Mouse (Mus musculus) heart, embryonic 13.5 days (tissue): Measurements from ENCODE around the gene Artn. TPM values are rescaled to one million over a fixed set of nuclear protein-coding genes. Genes with fewer than 3 reads are reported as not detected.

Experiments used
- ATAC-seq: fragments of 200-750 bp; cut with Nextera tagmentation; 2 replicates; pipeline ENCODE4 v1.8.0; 2017; ENCODE audit warnings: moderate TSS enrichment; ENCODE audit not compliant: insufficient number of reproducible peaks, low FRiP score, low TSS enrichment; ENCODE audit errors: extremely low read depth
- H3K27ac ChIP-seq: fragments of 300-500 bp; sonication (generic); replicated peaks from 2 replicates; pipeline ENCODE4 v1.5.1; 2015; ENCODE audit warnings: moderate library complexity, mild to moderate bottlenecking, inconsistent platforms
- H3K27me3 ChIP-seq: fragments of 300-500 bp; sonication (generic); replicated peaks from 2 replicates; pipeline ENCODE4 v1.6.1; 2015; ENCODE audit warnings: mild to moderate bottlenecking, inconsistent platforms
- H3K36me3 ChIP-seq: fragments of 300-500 bp; sonication (generic); 2 replicates; pipeline ENCODE4 v1.6.1; 2015; ENCODE audit warnings: mild to moderate bottlenecking, inconsistent platforms
- H3K4me1 ChIP-seq: fragments of 300-500 bp; sonication (generic); 2 replicates; pipeline ENCODE4 v1.6.1; 2015; ENCODE audit warnings: inconsistent platforms
- H3K4me2 ChIP-seq: fragments of 300-500 bp; sonication (generic); 2 replicates; pipeline ENCODE4 v1.6.1; 2015; ENCODE audit warnings: inconsistent platforms, mild to moderate bottlenecking, moderate library complexity
- H3K4me3 ChIP-seq: fragments of 300-500 bp; sonication (generic); 2 replicates; pipeline ENCODE4 v1.5.1; 2015; ENCODE audit warnings: moderate library complexity, mild to moderate bottlenecking, inconsistent platforms
- H3K9ac ChIP-seq: fragments of 300-500 bp; sonication (generic); 2 replicates; pipeline ENCODE4 v1.6.1; 2015; ENCODE audit warnings: inconsistent platforms, mild to moderate bottlenecking, moderate library complexity
- H3K9me3 ChIP-seq: fragments of 300-500 bp; sonication (generic); 2 replicates; pipeline ENCODE4 v1.6.1; 2016; ENCODE audit warnings: inconsistent platforms
- WGBS: fragments of 180-500 bp; shearing (Covaris S2); methylation state at CpG from one replicate; pipeline ENCODE4 v1.1.7; 2015; ENCODE audit warnings: mixed read lengths; 5-methylcytosine and 5-hydroxymethylcytosine counted together
- polyA plus RNA-seq: library from polyadenylated mRNA; unstranded; fragments of >200 nt; fragmentation: Nextera tagmentation; extraction: Ambion mirVana; gene quantifications from 2 replicates; pipeline ENCODE4 v1.2.1, GENCODE M21; 2015

Artn gene
- polyA plus RNA-seq, 1 experiment from 2014 or later = 0.98 TPM

- no peak overlapping the region for H3K4me3 ChIP-seq
- peaks cover 57% of the 10 kb centered on the region for H3K4me1 ChIP-seq
- WGBS = 81% methylated on average over 8 of the region's 8 CpGs
- H3K9ac ChIP-seq = no peak overlapping the region; the same call in 1 of the 2 replicates
- no peak for ATAC-seq
- peaks cover 75% of the 10 kb centered on the region for H3K36me3 ChIP-seq
- H3K27me3 ChIP-seq = no peaks in the 10 kb centered on the region
- no peak overlapping the region for H3K4me2 ChIP-seq
- no peak overlapping the region for H3K27ac ChIP-seq
- H3K9me3 ChIP-seq = no peaks in the 10 kb centered on the region
Observed at GRCm38 (mm10) chr4:117908834-117909453, 20.6 kb downstream of the Artn start.

GRCm38 (mm10) chr4:117906196-117906595 lies 23.4 kb downstream of the Artn start:
- Histone ChIP-seq H3K9ac (no peak overlapping the region), H3K4me3 (no peak overlapping the region), H3K36me3 (peaks cover 89% of the 10 kb centered on the region), H3K27ac (no peak overlapping the region), H3K4me1 (peaks cover 34% of the 10 kb centered on the region), H3K4me2 (no peak overlapping the region), H3K27me3 (no peaks in the 10 kb centered on the region), H3K9me3 (no peaks in the 10 kb centered on the region)
- WGBS = 82% methylated on average over 3 of the region's 3 CpGs
- no peak for ATAC-seq

- Histone ChIP-seq H3K9ac (no peak overlapping the region), H3K9me3 (no peaks in the 10 kb centered on the region), H3K27me3 (no peaks in the 10 kb centered on the region), H3K4me2 (no peak overlapping the region), H3K4me1 (peaks cover 22% of the 10 kb centered on the region), H3K4me3 (no peak overlapping the region), H3K27ac (no peak overlapping the region), H3K36me3 (peaks cover 92% of the 10 kb centered on the region)
- no peak for ATAC-seq
- 87% methylated on average over 8 of the region's 8 CpGs for WGBS
Observed at GRCm38 (mm10) chr4:117904761-117905160, 24.8 kb downstream of the Artn start.

GRCm38 (mm10) chr4:117904094-117904493 lies 25.5 kb downstream of the Artn start:
- Histone ChIP-seq H3K4me1 (peaks cover 17% of the 10 kb centered on the region), H3K27ac (no peak overlapping the region), H3K4me3 (no peak overlapping the region), H3K9me3 (no peaks in the 10 kb centered on the region), H3K9ac (no peak overlapping the region), H3K36me3 (peaks cover 92% of the 10 kb centered on the region), H3K27me3 (no peaks in the 10 kb centered on the region), H3K4me2 (no peak overlapping the region)
- 90% methylated on average over 10 of the region's 10 CpGs for WGBS
- ATAC-seq = 0 out of 2 replicates have a peak, but pooled peaks have one; percentile 18

- Histone ChIP-seq H3K9me3 (no peaks in the 10 kb centered on the region), H3K27ac (no peak overlapping the region), H3K4me3 (no peak overlapping the region), H3K9ac (no peak overlapping the region), H3K4me1 (no peaks in the 10 kb centered on the region), H3K27me3 (no peaks in the 10 kb centered on the region), H3K4me2 (no peak overlapping the region), H3K36me3 (peaks cover 96% of the 10 kb centered on the region)
- WGBS = 71% methylated on average over 3 of the region's 3 CpGs
- no peak for ATAC-seq
Observed at GRCm38 (mm10) chr4:117898111-117898510, 31.5 kb downstream of the Artn start.

- Histone ChIP-seq H3K9me3 (no peaks in the 10 kb centered on the region), H3K4me3 (no peak overlapping the region), H3K27ac (no peak overlapping the region), H3K27me3 (no peaks in the 10 kb centered on the region), H3K36me3 (peaks cover 75% of the 10 kb centered on the region), H3K4me2 (no peak overlapping the region), H3K9ac (no peak overlapping the region), H3K4me1 (peaks cover 7% of the 10 kb centered on the region)
- no peak for ATAC-seq
- 94% methylated on average over 6 of the region's 6 CpGs for WGBS
Observed at GRCm38 (mm10) chr4:117896031-117896430, 33.5 kb downstream of the Artn start.

GRCm38 (mm10) chr4:117895339-117895738 lies 34.2 kb downstream of the Artn start:
- no peak for ATAC-seq
- no peaks in the 10 kb centered on the region for H3K27me3 ChIP-seq
- H3K4me3 ChIP-seq = no peak overlapping the region
- no peak overlapping the region for H3K27ac ChIP-seq
- H3K4me2 ChIP-seq = no peak overlapping the region
- H3K9ac ChIP-seq = no peak overlapping the region
- no peaks in the 10 kb centered on the region for H3K9me3 ChIP-seq
- peaks cover 11% of the 10 kb centered on the region for H3K4me1 ChIP-seq
- peaks cover 68% of the 10 kb centered on the region for H3K36me3 ChIP-seq
- 67% methylated on average over 7 of the region's 7 CpGs for WGBS

GRCm38 (mm10) chr4:117894601-117895000 lies 35.0 kb downstream of the Artn start:
- 81% methylated on average over 8 of the region's 8 CpGs for WGBS
- Histone ChIP-seq H3K4me3 (no peak overlapping the region), H3K9me3 (no peaks in the 10 kb centered on the region), H3K4me1 (peaks cover 11% of the 10 kb centered on the region), H3K9ac (no peak overlapping the region), H3K4me2 (no peak overlapping the region), H3K27ac (no peak overlapping the region), H3K36me3 (peaks cover 68% of the 10 kb centered on the region), H3K27me3 (no peaks in the 10 kb centered on the region)
- no peak for ATAC-seq

GRCm38 (mm10) chr4:117893376-117893775 lies 36.2 kb downstream of the Artn start:
- Histone ChIP-seq H3K4me3 (no peak overlapping the region), H3K4me2 (no peak overlapping the region), H3K36me3 (peaks cover 62% of the 10 kb centered on the region), H3K27ac (no peak overlapping the region), H3K9me3 (no peaks in the 10 kb centered on the region), H3K4me1 (peaks cover 11% of the 10 kb centered on the region), H3K9ac (no peak overlapping the region), H3K27me3 (no peaks in the 10 kb centered on the region)
- ATAC-seq = no peak
- WGBS = 19% methylated on average over 9 of the region's 9 CpGs

- H3K36me3 ChIP-seq = peaks cover 47% of the 10 kb centered on the region
- under 1% methylated on average over 21 of the region's 21 CpGs for WGBS
- H3K9ac ChIP-seq = peak within 1 kb of the TSS; percentile 80
- ATAC-seq = peak; percentile 71
- H3K4me2 ChIP-seq = peak within 1 kb of the TSS; percentile 86
- H3K9me3 ChIP-seq = no peaks in the 10 kb centered on the region
- no peak within 1 kb of the TSS for H3K27ac ChIP-seq
- H3K27me3 ChIP-seq = no peaks in the 10 kb centered on the region
- H3K4me3 ChIP-seq = peak within 1 kb of the TSS; percentile 80
- peaks cover 14% of the 10 kb centered on the region for H3K4me1 ChIP-seq
Observed at GRCm38 (mm10) chr4:117891738-117892161, 37.8 kb downstream of the Artn start, which contains the start of gene Dph2. TSS of gene Dph2 (minus strand) at chr4:117892032.

- Histone ChIP-seq H3K36me3 (peaks cover 39% of the 10 kb centered on the region), H3K9ac (no peak overlapping the region), H3K9me3 (no peaks in the 10 kb centered on the region), H3K27me3 (no peaks in the 10 kb centered on the region), H3K27ac (no peak overlapping the region), H3K4me2 (peak overlapping the region; percentile 86), H3K4me1 (peaks cover 22% of the 10 kb centered on the region), H3K4me3 (peak overlapping the region; percentile 80)
- 89% methylated on average over 8 of the region's 8 CpGs for WGBS
- no peak for ATAC-seq
Observed at GRCm38 (mm10) chr4:117890750-117891149, 38.8 kb downstream of the Artn start.

GRCm38 (mm10) chr4:117890031-117890430 lies 39.5 kb downstream of the Artn start:
- Histone ChIP-seq H3K27ac (no peak overlapping the region), H3K4me1 (peaks cover 24% of the 10 kb centered on the region), H3K36me3 (peaks cover 39% of the 10 kb centered on the region), H3K9me3 (no peaks in the 10 kb centered on the region), H3K9ac (no peak overlapping the region), H3K4me2 (no peak overlapping the region), H3K27me3 (no peaks in the 10 kb centered on the region), H3K4me3 (no peak overlapping the region)
- no peak for ATAC-seq
- WGBS = 83% methylated on average over 14 of the region's 14 CpGs
